Mouse (Mus musculus) R1 (cell line): ENCODE measurements at regions not wholly inside any gene's neighbourhood (a gene's known extent, or its start where the extent isn't known, plus 50 kb on each side); places are given as distances from the start of the nearest gene placed in this dataset.

Experiments used
- DNase-seq: peaks from one replicate; pipeline ENCODE4 v3.0.0-alpha.2; 2018; ENCODE audit warnings: low read depth, low spot score

- no peak for DNase-seq
These were observed 64.0 kb downstream of the Pthlh start for GRCm38 (mm10) chr6:147199955-147200354.

GRCm38 (mm10) chr6:147199411-147199810, 64.6 kb downstream of the Pthlh start:
- DNase-seq, result no peak

DNA sequence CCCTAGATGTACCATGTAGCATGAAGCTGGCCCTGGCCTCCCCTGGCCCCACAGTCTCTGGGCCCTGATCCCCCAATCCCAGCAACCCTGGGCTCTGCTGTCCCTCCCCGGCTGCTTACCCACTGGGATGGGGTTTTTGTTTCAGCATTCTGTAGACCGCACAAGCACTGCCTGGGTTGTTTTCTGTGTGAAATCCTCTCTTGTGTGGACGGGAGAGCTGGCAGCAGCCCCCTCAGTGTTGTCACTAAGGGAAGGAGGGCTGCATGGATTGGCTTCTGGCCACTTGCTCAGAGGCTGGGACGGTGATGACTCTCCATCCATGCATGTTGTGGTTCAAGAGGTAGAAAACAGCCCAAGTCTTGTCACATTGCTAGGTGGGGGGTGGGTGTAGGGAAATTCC, 67.6 kb downstream of the Pthlh start:
- DNase-seq, result no peak

DNA sequence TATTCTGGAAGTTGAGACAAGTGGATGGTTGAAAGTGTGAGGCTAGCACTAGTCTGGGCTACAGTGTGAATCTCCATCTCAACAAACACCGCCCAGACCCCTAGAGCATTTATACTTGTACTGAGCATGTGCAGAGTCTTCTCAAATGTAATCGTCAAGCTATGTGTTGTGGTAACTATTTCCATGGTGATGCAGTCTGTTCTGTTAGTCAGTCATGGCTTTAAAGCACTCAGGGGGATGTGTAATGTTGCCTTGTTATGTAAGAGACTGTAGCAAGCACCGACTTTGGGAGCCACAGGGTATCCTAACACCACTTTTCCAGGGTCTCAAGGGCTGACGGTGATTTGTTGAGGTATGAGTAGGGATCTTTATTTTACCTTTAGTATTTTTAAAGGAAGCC, 68.7 kb downstream of the Pthlh start:
- peak; percentile 17 for DNase-seq

GRCm38 (mm10) chr6:147187710-147188109, 76.3 kb downstream of the Pthlh start:
- DNase-seq, result no peak

GRCm38 (mm10) chr6:147178276-147178675, 85.7 kb downstream of the Pthlh start:
- DNase-seq, result peak; percentile 82

- peak; percentile 79 for DNase-seq
These were observed 85.0 kb downstream of the Klhl42 start for GRCm38 (mm10) chr6:147176176-147176575.
